Mouse (Mus musculus) liver, adult 2 months (tissue): Measurements from ENCODE around the gene Rcor1. TPM values are rescaled to one million over a fixed set of nuclear protein-coding genes. Genes with fewer than 3 reads are reported as not detected.

Experiments
- DNase-seq: peaks from one replicate; pipeline ENCODE4 v3.0.0-alpha.2; 2011; ENCODE audit warnings: low read depth, low spot score; ENCODE audit errors: extremely low read depth
- H3K27ac ChIP-seq: fragments of 200-500 bp; replicated peaks from 2 replicates; pipeline ENCODE4 v1.5.1; 2012; ENCODE audit warnings: low read depth, mild to moderate bottlenecking, control low read depth, inconsistent platforms, low read length; ENCODE audit not compliant: insufficient read depth
- H3K27me3 ChIP-seq: fragments of 200-500 bp; 2 replicates; pipeline ENCODE4 v1.6.1; 2012; ENCODE audit warnings: mild to moderate bottlenecking, moderate library complexity, low read length, inconsistent platforms; ENCODE audit not compliant: control insufficient read depth, insufficient read depth
- H3K36me3 ChIP-seq: fragments of 200-500 bp; 2 replicates; pipeline ENCODE4 v1.6.1; 2012; ENCODE audit warnings: low read length, inconsistent platforms; ENCODE audit not compliant: control insufficient read depth, insufficient read depth
- H3K4me1 ChIP-seq: fragments of 200-500 bp; 2 replicates; pipeline ENCODE4 v1.6.1; 2011; ENCODE audit warnings: low read length; ENCODE audit not compliant: control insufficient read depth, insufficient read depth
- H3K4me3 ChIP-seq: fragments of 200-500 bp; 2 replicates; pipeline ENCODE4 v1.5.1; 2011; ENCODE audit warnings: low read depth, mild to moderate bottlenecking, control low read depth, low read length, moderate library complexity; ENCODE audit not compliant: insufficient read depth
- H3K79me2 ChIP-seq: fragments of 200-500 bp; 2 replicates; pipeline ENCODE4 v1.6.1; 2012; ENCODE audit warnings: inconsistent platforms, mild to moderate bottlenecking, low read length, moderate library complexity; ENCODE audit not compliant: control insufficient read depth, insufficient read depth
- H3K9ac ChIP-seq: fragments of 200-500 bp; 2 replicates; pipeline ENCODE4 v1.6.1; 2012; ENCODE audit warnings: low read depth, mild to moderate bottlenecking, control low read depth, inconsistent platforms, low read length
- CTCF ChIP-seq: fragments of 200-500 bp; IDR thresholded peaks from 2 replicates; pipeline ENCODE4 v1.5.1; 2011; ENCODE audit warnings: low read depth, low read length, control low read depth
- POLR2A ChIP-seq: fragments of 200-500 bp; IDR thresholded peaks from 2 replicates; pipeline ENCODE4 v1.6.1; 2011; ENCODE audit warnings: low read length, control low read depth; ENCODE audit not compliant: insufficient read depth; ENCODE audit errors: extremely low read depth
- WGBS: fragments of 180-500 bp; shearing (Covaris S2); methylation state at CpG from one replicate; pipeline ENCODE4 v1.1.7; 2018; 5-methylcytosine and 5-hydroxymethylcytosine counted together
- polyA plus RNA-seq: library from polyadenylated mRNA; depleted of rRNA; stranded (reverse); fragments of >200 nt; gene quantifications from 2 replicates; pipeline ENCODE4 v1.2.3, GENCODE M21; 2012
- total RNA-seq: library from RNA; depleted of rRNA; stranded (reverse); fragments of >200 nt; gene quantifications from 2 replicates; pipeline ENCODE4 v1.2.3, GENCODE M21; 2014

Rcor1 gene
- total and polyA plus RNA-seq, 2 experiments: 4.4 to 5.3 TPM

DNA sequence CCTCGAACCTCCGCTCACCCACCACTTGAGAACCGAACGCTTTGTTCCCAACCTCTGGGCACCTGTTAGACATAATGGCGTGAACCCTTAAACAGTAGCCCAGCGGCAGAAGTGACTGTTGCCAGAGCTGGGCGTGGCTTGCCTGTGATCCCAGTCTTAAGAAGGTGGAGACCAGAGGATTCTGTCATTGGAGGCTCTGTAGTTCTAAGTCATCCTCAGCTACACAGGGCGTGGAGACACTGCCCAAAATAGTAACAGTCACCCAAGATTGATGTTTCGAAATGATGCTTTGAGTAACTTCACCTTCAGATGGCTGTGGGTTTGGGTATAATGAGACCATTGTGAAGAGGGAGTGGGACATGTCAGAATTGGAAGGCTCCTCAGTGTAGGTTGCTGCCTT, 35.0 kb upstream of the Rcor1 start:
- Histone ChIP-seq H3K36me3 (no peaks in the 10 kb centered on the region), H3K4me1 (no peaks in the 10 kb centered on the region; the same call in 1 of the 2 replicates), H3K79me2 (no peaks in the 10 kb centered on the region), H3K4me3 (no peak overlapping the region), H3K27ac (no peak overlapping the region), H3K27me3 (no peaks in the 10 kb centered on the region), H3K9ac (no peak overlapping the region)
- TF ChIP-seq POLR2A (no peak), CTCF (no peak)
- no peak for DNase-seq
- WGBS: 90% methylated on average over 9 of the region's 9 CpGs

DNA sequence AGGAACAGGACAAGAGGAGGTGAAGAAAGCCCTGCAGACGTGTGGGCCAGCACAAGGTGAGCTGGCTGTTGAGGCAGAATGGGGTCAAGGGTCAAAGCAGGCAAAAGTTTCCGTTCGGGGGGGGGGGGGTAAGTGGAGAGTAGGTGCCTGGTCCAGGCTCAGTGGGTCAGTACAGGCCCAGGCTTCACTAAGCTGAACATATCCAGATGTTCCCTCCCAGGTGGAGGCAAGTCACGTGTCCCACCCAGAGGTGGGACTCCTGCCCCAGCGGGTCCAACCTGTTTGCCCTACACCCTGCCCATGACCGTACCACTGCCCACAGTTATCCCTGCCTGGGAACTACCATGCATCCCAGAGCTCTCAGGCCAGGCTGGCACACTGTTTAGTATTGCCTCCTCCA, 33.3 kb upstream of the Rcor1 start:
- WGBS: 71% methylated on average over 6 of the region's 6 CpGs
- Histone ChIP-seq H3K4me1 (no peaks in the 10 kb centered on the region; the same call in 1 of the 2 replicates), H3K36me3 (no peaks in the 10 kb centered on the region), H3K27ac (no peak overlapping the region), H3K9ac (no peak overlapping the region), H3K4me3 (no peak overlapping the region), H3K79me2 (no peaks in the 10 kb centered on the region), H3K27me3 (no peaks in the 10 kb centered on the region)
- no peak for DNase-seq
- TF ChIP-seq CTCF (no peak), POLR2A (no peak)

DNA sequence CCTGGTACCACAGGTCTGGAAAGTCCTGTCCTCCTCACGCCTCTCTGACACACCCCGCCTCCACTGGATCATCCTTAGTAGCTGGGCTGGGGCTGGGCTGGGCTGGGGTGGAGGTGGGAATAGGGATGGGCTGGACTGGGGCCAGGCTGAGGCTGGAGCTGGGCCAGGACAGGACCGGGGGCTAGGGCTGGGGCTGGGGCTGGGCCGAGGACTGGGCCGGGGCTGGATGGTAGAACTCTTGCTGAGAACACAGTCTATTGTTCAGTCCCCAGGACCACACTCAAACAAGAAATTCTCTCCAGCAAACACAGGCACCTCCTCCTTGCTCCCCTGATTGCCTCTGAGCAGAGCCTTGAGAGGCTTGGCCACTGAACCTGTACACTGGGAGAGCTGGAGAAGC, 32.8 kb upstream of the Rcor1 start:
- H3K4me1 ChIP-seq: no peaks in the 10 kb centered on the region; the same call in 1 of the 2 replicates

DNA sequence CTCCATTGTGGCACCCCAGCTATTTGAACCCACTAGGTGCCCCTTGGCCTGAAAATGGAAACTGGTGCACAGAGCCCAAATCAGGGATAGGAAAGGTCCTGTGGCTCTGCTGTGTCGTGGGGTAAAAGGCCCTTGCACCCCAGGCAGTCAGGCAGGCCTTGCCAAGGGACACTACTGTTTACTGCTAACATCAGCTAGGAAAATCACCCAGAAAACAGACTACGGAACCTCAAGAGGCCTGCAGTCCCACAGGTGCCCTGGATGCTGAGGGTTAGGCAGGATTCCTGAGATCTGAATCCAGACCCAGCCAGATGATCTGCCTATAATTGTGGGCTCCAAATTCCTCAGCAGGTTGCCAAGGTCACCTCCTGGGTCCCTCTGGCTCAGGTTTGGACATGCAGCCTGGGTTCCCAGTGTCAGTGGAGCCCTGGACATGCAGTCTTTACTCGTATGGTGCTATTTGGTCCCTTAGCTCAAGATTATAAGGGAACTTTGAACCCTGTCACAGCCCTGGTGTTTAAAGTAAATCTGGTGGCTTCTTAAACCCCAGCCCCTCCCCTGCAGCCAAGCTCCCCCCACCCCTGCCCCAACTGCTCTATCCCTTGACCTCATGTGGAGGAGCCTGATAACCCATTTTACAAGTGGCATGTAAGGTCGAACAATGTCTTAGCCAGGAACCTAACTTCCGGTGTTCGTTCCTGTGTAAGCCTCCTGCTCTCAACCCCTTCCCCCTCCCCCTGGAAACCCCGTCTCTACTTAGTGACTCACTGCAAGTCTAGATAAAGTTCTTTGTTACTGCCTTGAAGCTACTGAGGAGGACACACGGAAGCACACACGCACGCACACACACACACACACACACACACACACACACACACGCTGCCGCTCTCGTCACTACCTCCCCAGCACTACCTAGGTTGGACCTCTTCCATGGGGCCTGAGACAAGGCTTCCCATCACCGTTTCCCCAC, 31.7 kb upstream of the Rcor1 start:
- Histone ChIP-seq H3K36me3 (no peaks in the 10 kb centered on the region), H3K79me2 (no peaks in the 10 kb centered on the region), H3K27me3 (no peaks in the 10 kb centered on the region), H3K9ac (no peak overlapping the region), H3K4me3 (no peak overlapping the region), H3K4me1 (no peaks in the 10 kb centered on the region; the same call in 1 of the 2 replicates), H3K27ac (no peak overlapping the region)
- 82% methylated on average over 14 of the region's 14 CpGs for WGBS
- TF ChIP-seq CTCF (no peak), POLR2A (no peak)
- peak; percentile 16 for DNase-seq

More for the DNA sequence above, 32.8 kb upstream of the Rcor1 start:
- DNase-seq: no peak
- no peaks in the 10 kb centered on the region for H3K36me3 ChIP-seq
- 88% methylated on average over 4 of the region's 5 CpGs for WGBS
- no peak overlapping the region for H3K4me3 ChIP-seq
- no peaks in the 10 kb centered on the region for H3K79me2 ChIP-seq
- no peak overlapping the region for H3K9ac ChIP-seq
- no peak overlapping the region for H3K27ac ChIP-seq
- no peaks in the 10 kb centered on the region for H3K27me3 ChIP-seq
- TF ChIP-seq CTCF (no peak), POLR2A (no peak)

DNA sequence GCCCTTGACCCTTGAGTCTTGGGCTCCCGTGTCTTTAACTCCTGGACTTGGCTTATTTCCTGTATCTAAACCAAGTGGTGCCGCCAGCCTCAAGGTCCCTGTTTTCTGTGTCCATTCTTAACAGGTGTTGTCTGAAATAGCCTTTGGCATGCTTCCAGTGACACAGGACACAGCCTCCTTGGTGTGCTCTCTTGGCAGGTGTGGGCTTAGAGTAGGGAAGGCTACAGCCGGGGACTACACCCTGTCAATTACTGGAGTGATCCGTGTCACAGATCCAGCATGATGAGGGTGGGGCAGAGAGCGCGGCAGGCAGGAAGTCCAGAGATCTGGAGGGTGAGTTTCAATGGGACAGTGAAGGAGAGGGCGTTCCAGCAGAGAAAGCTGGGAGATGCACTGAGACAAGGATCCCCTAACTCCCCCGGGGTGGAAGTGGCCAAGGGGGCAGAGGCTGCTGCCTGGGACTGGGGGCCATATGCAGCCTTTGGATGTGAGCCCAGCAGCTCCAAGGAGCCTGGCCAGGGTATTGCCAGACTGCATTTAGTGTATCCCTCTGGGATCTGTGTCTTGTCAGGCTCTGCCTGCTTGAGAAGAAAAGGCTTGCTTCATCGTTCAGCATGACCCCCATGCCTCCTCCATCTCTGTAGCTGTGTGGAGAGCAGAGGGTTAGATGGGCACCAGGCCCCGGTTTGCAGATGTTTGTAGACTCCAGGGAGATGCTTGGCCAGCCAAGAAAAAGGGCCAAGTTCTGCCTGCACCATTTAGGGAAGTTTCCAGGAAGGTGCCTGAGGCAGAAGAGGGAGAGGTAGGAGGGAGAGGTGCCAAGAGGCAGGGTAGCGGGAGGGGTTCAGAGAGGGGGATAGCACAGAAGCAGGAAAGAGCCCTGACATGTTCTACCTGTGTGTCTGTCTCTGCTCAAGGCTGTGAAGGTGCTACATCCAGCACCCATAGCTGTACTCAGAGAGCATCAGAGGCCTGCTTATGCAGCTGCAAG, 30.4 kb upstream of the Rcor1 start:
- Histone ChIP-seq H3K79me2 (no peaks in the 10 kb centered on the region), H3K9ac (no peak overlapping the region), H3K36me3 (no peaks in the 10 kb centered on the region), H3K4me1 (no peaks in the 10 kb centered on the region; the same call in 1 of the 2 replicates), H3K27me3 (no peaks in the 10 kb centered on the region), H3K27ac (no peak overlapping the region), H3K4me3 (no peak overlapping the region)
- no peak for DNase-seq
- TF ChIP-seq CTCF (no peak), POLR2A (no peak)
- 71% methylated on average over 11 of the region's 11 CpGs for WGBS
